In the genomic region with DNA sequence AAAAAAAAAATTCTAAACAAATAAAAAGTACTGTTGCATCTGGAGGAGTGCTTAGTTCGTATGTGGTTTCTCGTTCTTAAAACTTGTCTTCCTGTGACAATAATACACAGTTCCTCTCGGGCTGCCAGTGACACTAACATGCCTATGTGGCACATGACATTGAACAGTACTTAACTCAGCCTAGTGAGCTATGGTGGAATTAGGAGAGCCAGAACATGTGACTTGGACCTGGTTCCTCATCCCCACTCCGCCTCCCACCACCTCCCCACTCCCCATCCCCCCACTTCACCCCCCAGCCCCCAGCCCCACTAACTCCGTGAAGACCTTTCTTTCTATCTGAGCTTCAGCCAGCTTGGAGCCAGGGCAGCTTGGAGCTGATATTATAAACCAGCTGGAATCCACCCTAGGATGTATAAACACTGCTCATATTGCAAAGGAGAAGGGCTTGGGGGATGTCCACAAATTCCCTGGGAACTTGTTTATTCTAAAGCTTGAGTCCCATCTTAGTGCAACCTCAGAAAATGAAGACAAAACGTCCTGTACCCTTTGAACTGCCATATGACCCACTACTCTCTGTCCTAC, we compare ENCODE assay signal across 16 mouse cellular contexts. TPM values are rescaled to one million over a fixed set of nuclear protein-coding genes. Genes with fewer than 3 reads are reported as not detected.
A peak's percentile ranks its signal among the peaks of the same experiment; 100 is the strongest.
DNase-seq lines count a peak whose midpoint lies in the region; ATAC-seq and TF ChIP-seq lines count a peak whose summit lies in the region.
"Had no signal": no experiment of that assay in that cellular context is flagged by ENCODE, and none has a peak within 500 bp of the region (broad histone marks: within the 10 kb centered on the region; RNA-seq: fewer than 3 reads in every experiment).

No protein-coding gene starts in this region.

- peak; percentile 43 for DNase-seq in kidney, postnatal 0 days (ENCODE audit: low spot score)
- DNase-seq in kidney, adult 8-10 months, result no peak
- peak; percentile 54 for DNase-seq in lung, postnatal 0 days (ENCODE audit: low spot score)
- no peak for DNase-seq in lung, adult 2 months
- peak; percentile 12 for DNase-seq in splenic B cell, adult 2 months (ENCODE audit: low read depth, low spot score)
- no peak for DNase-seq in layer of hippocampus, adult 18-20 months (ENCODE audit: low spot score in 2 of 2)
- no peak for DNase-seq in gastrocnemius, postnatal 4 days (ENCODE audit: low spot score in 2 of 2)
- DNase-seq: adrenal gland, adult 8-10 months; cerebellum, adult 8-10 months; gastrocnemius, postnatal 25 days; kidney, postnatal 10 days; right cerebral cortex, postnatal 25 days; thymus, postnatal 14 days had no signal

- no peak overlapping the region for H3K9ac ChIP-seq in kidney, postnatal 0 days (ENCODE audit: low read depth, low read length)
- no peak overlapping the region for H3K9ac ChIP-seq in lung, postnatal 0 days (replicated peaks; ENCODE audit: low read depth)

- H3K4me1 ChIP-seq in kidney, postnatal 0 days (replicated peaks; ENCODE audit: insufficient read depth, low read length), result no peaks in the 10 kb centered on the region
- no peaks in the 10 kb centered on the region for H3K4me1 ChIP-seq in lung, postnatal 0 days (ENCODE audit: insufficient read depth, low read depth, low read length)
- no peaks in the 10 kb centered on the region; the same call in 1 of the 2 replicates for H3K4me1 ChIP-seq in lung, adult 2 months (ENCODE audit: control insufficient read depth, insufficient read depth, low read length)

- no peak overlapping the region for H3K4me2 ChIP-seq in kidney, postnatal 0 days (ENCODE audit: low read length)
- no peak overlapping the region for H3K4me2 ChIP-seq in lung, postnatal 0 days (replicated peaks; ENCODE audit: low read depth, low read length)

- no peak for TF ChIP-seq CTCF in kidney, postnatal 0 days (IDR thresholded peaks at IDR 0.05; ENCODE audit: low read depth)
- no peak for TF ChIP-seq CTCF in lung, postnatal 0 days (IDR thresholded peaks at IDR 0.05)
- no peak for TF ChIP-seq CTCF in lung, adult 2 months (IDR thresholded peaks at IDR 0.05; ENCODE audit: insufficient read depth, low read length)

- WGBS in kidney, postnatal 0 days, result 37% methylated on average over 6 of the region's 6 CpGs
- 34% methylated on average over 6 of the region's 6 CpGs for WGBS in lung, postnatal 0 days
- WGBS in lung, adult 2 months, result 35% methylated on average over 6 of the region's 6 CpGs

- peak; percentile 46; the same call in 1 of the 2 replicates for TF ChIP-seq EP300 in lung, postnatal 0 days (IDR thresholded peaks at IDR 0.05)

- peak overlapping the region; percentile 50; the same call in 1 of the 2 replicates for H3K27ac ChIP-seq in kidney, postnatal 0 days
- no peak overlapping the region for H3K27ac ChIP-seq in lung, postnatal 0 days (ENCODE audit: low read length)
- H3K27ac ChIP-seq: heart, embryonic 10.5 days had no signal

- no peak overlapping the region for H3K4me3 ChIP-seq in kidney, postnatal 0 days (replicated peaks; ENCODE audit: low read depth, low read length)
- H3K4me3 ChIP-seq in lung, postnatal 0 days (ENCODE audit: low read depth, low read length), result no peak overlapping the region
- no peak overlapping the region for H3K4me3 ChIP-seq in lung, adult 2 months (replicated peaks; ENCODE audit: extremely low read depth, low read depth, low read length)
- H3K4me3 ChIP-seq: heart, embryonic 10.5 days had no signal

- no peak for TF ChIP-seq POLR2A in lung, adult 2 months (IDR thresholded peaks at IDR 0.05; ENCODE audit: borderline replicate concordance, extremely low read depth, low read depth, low read length)

- H3K9me3 ChIP-seq in kidney, postnatal 0 days (replicated peaks; ENCODE audit: low read length), result no peaks in the 10 kb centered on the region
- H3K9me3 ChIP-seq in lung, postnatal 0 days (ENCODE audit: low read length), result no peaks in the 10 kb centered on the region
- H3K9me3 ChIP-seq: heart, embryonic 10.5 days had no signal

- no peak for ATAC-seq in kidney, postnatal 0 days (replicated peaks; ENCODE audit: low FRiP score, low read depth)
- ATAC-seq in lung, postnatal 0 days, result peak; percentile 65
- ATAC-seq: CD4-positive, CD25-positive, alpha-beta regulatory T cell, adult 4 months; Patski had no signal

- no peaks in the 10 kb centered on the region for H3K36me3 ChIP-seq in kidney, postnatal 0 days (ENCODE audit: insufficient read depth, low read length)
- no peaks in the 10 kb centered on the region for H3K36me3 ChIP-seq in lung, postnatal 0 days (ENCODE audit: insufficient read depth, low read length)
- no peaks in the 10 kb centered on the region for H3K36me3 ChIP-seq in splenic B cell, adult 2 months (ENCODE audit: control insufficient read depth, insufficient read depth, low read length, poor library complexity, severe bottlenecking)
- H3K36me3 ChIP-seq: heart, embryonic 10.5 days had no signal

- H3K27me3 ChIP-seq in kidney, postnatal 0 days (ENCODE audit: insufficient read depth, low read length), result no peaks in the 10 kb centered on the region
- H3K27me3 ChIP-seq in lung, postnatal 0 days (replicated peaks; ENCODE audit: insufficient read depth, low read length), result no peaks in the 10 kb centered on the region
- no peaks in the 10 kb centered on the region for H3K27me3 ChIP-seq in splenic B cell, adult 2 months (ENCODE audit: control insufficient read depth, insufficient read depth, low read length, poor library complexity, severe bottlenecking)
- H3K27me3 ChIP-seq: Patski had no signal

RNA-seq across cellular contexts. Expression of a gene that starts 52.3 kb away (rescaled TPM):
- polyA plus RNA-seq in kidney, postnatal 0 days (2015; fragmentation: Nextera tagmentation; extraction: Ambion mirVana), result 101 and 108 TPM in 2 replicates
- 22.8 and 22.9 TPM in 2 replicates for polyA plus RNA-seq in lung, postnatal 0 days (2015; fragmentation: Nextera tagmentation; extraction: Ambion mirVana)
- polyA plus RNA-seq in lung, adult 2 months (2012; rRNA removed), result 4.6 and 7.4 TPM in 2 replicates
- 10 to 100 TPM; 13.1 to 13.3 TPM for total RNA-seq in layer of hippocampus, adult 18-20 months (2021)
- 10 to 100 TPM; 17.4 to 20.5 TPM for total RNA-seq in gastrocnemius, postnatal 4 days (2021)

Comparison
In these comparisons a context has a peak if more than half of its experiments do, and no peak if none do; other contexts are left out.
1. DNase-seq: peak in kidney, postnatal 0 days (single experiment), lung, postnatal 0 days (single experiment) and splenic B cell, adult 2 months (single experiment); none in kidney, adult 8-10 months (0 of 2), lung, adult 2 months (single experiment), layer of hippocampus, adult 18-20 months (0 of 2) and gastrocnemius, postnatal 4 days (0 of 2).